Mouse (Mus musculus) MEL (cell line): ENCODE measurements around the gene Lonp2. TPM values are rescaled to one million over a fixed set of nuclear protein-coding genes. Genes with fewer than 3 reads are reported as not detected.

Experiments
- DNase-seq: peaks from one replicate; pipeline ENCODE4 v3.0.0; 2011; ENCODE audit warnings: low read depth, low spot score
- H3K27ac ChIP-seq: 2 replicates; pipeline ENCODE4 v1.5.1; 2012; ENCODE audit warnings: low read depth, mild to moderate bottlenecking, control low read depth, low read length, moderate library complexity; ENCODE audit not compliant: control insufficient read depth
- H3K27me3 ChIP-seq, 2 experiments: fragments of 150-350 bp in 1 of 2; sonication (generic) in 1 of 2; 2 replicates each; pipeline ENCODE4 v1.6.1; 2012; ENCODE audit warnings: low read length in 2 of 2, mild to moderate bottlenecking in 2 of 2, improper control_type of control experiment in 1 of 2, moderate library complexity in 1 of 2; ENCODE audit not compliant: insufficient read depth in 2 of 2, control insufficient read depth in 1 of 2
- H3K36me3 ChIP-seq, 2 experiments: 2 replicates each; pipeline ENCODE4 v1.6.1; 2012 to 2014; ENCODE audit warnings: low read length in 2 of 2, improper control_type of control experiment in 1 of 2, inconsistent platforms in 1 of 2, mild to moderate bottlenecking in 1 of 2; ENCODE audit not compliant: insufficient read depth in 2 of 2, control insufficient read depth in 1 of 2
- H3K4me1 ChIP-seq, 2 experiments: fragments of 150-350 bp in 1 of 2; sonication (generic) in 1 of 2; 2 replicates each; pipeline ENCODE4 v1.6.1; 2012; ENCODE audit warnings: low read length in 2 of 2, improper control_type of control experiment in 1 of 2, mild to moderate bottlenecking in 1 of 2; ENCODE audit not compliant: insufficient read depth in 2 of 2, control insufficient read depth in 1 of 2
- H3K4me3 ChIP-seq, 2 experiments: fragments of 150-350 bp in 1 of 2; sonication (generic) in 1 of 2; 2 replicates each; pipeline ENCODE4 v1.5.1; 2012; ENCODE audit warnings: low read depth in 2 of 2, low read length in 2 of 2, mild to moderate bottlenecking in 2 of 2, moderate library complexity in 2 of 2, control low read depth in 1 of 2, improper control_type of control experiment in 1 of 2; ENCODE audit not compliant: control insufficient read depth in 1 of 2, insufficient read depth in 1 of 2
- H3K79me2 ChIP-seq: 2 replicates; pipeline ENCODE4 v1.6.1; 2012; ENCODE audit warnings: mild to moderate bottlenecking, low read length, moderate library complexity; ENCODE audit not compliant: control insufficient read depth, poor library complexity, insufficient read depth
- H3K9ac ChIP-seq: 2 replicates; pipeline ENCODE4 v1.6.1; 2012; ENCODE audit warnings: low read depth, mild to moderate bottlenecking, control low read depth, low read length, moderate library complexity; ENCODE audit not compliant: control insufficient read depth, poor library complexity, severe bottlenecking
- H3K9me3 ChIP-seq: fragments of 150-350 bp; sonication (generic); replicated peaks from 2 replicates; pipeline ENCODE4 v1.6.1; 2012; ENCODE audit warnings: mild to moderate bottlenecking, low read length, improper control_type of control experiment, moderate library complexity; ENCODE audit not compliant: insufficient read depth
- BHLHE40 ChIP-seq: IDR thresholded peaks from 2 replicates; pipeline ENCODE4 v1.6.1; 2012; ENCODE audit warnings: low read depth, mild to moderate bottlenecking, inconsistent platforms, low read length, improper control_type of control experiment, borderline replicate concordance
- CHD1 ChIP-seq: IDR thresholded peaks from 2 replicates; pipeline ENCODE4 v1.6.1; 2012; ENCODE audit warnings: low read depth, mild to moderate bottlenecking, inconsistent platforms, low read length, improper control_type of control experiment
- E2F4 ChIP-seq: IDR thresholded peaks from 2 replicates; pipeline ENCODE4 v1.6.1; 2011; ENCODE audit warnings: low read depth, low read length, improper control_type of control experiment, borderline replicate concordance
- EP300 ChIP-seq, 2 experiments: IDR thresholded peaks; 2 replicates each; pipeline ENCODE4 v1.6.1; 2011; ENCODE audit warnings: improper control_type of control experiment in 2 of 2, low read length in 2 of 2, low read depth in 1 of 2, mild to moderate bottlenecking in 1 of 2
- GABPA ChIP-seq: IDR thresholded peaks from 2 replicates; pipeline ENCODE4 v1.6.1; 2012; ENCODE audit warnings: low read depth, mild to moderate bottlenecking, inconsistent platforms, low read length, improper control_type of control experiment, moderate library complexity
- JUND ChIP-seq: IDR thresholded peaks from 2 replicates; pipeline ENCODE4 v1.6.1; 2011; ENCODE audit warnings: low read depth, mild to moderate bottlenecking, improper control_type of control experiment, low read length
- MAZ ChIP-seq: IDR thresholded peaks from 2 replicates; pipeline ENCODE4 v1.6.1; 2012; ENCODE audit warnings: low read depth, mild to moderate bottlenecking, inconsistent platforms, low read length, improper control_type of control experiment
- MYB ChIP-seq: IDR thresholded peaks from 2 replicates; pipeline ENCODE4 v1.6.1; 2011; ENCODE audit warnings: mild to moderate bottlenecking, low read depth, low read length, improper control_type of control experiment
- MYC ChIP-seq: IDR thresholded peaks from 2 replicates; pipeline ENCODE4 v1.6.1; 2011; ENCODE audit warnings: low read depth, mild to moderate bottlenecking, low read length, improper control_type of control experiment, moderate library complexity
- NRF1 ChIP-seq: IDR thresholded peaks from 2 replicates; pipeline ENCODE4 v1.6.1; 2014; ENCODE audit warnings: low read depth, mild to moderate bottlenecking, inconsistent platforms, low read length, improper control_type of control experiment, moderate library complexity; ENCODE audit not compliant: poor library complexity, insufficient read depth, severe bottlenecking
- POLR2A ChIP-seq, 2 experiments: IDR thresholded peaks; 2 replicates each; pipeline ENCODE4 v1.6.1; 2011 to 2012; ENCODE audit warnings: low read length in 2 of 2, mild to moderate bottlenecking in 2 of 2, control low read depth in 1 of 2, improper control_type of control experiment in 1 of 2, low read depth in 1 of 2, moderate library complexity in 1 of 2; ENCODE audit not compliant: control insufficient read depth in 1 of 2, insufficient read depth in 1 of 2, poor library complexity in 1 of 2
- POLR2AphosphoS5 ChIP-seq: IDR thresholded peaks from 2 replicates; pipeline ENCODE4 v1.6.1; 2012; ENCODE audit warnings: low read depth, borderline replicate concordance, mild to moderate bottlenecking, inconsistent platforms, low read length, moderate library complexity, mixed read lengths
- RCOR1 ChIP-seq: IDR thresholded peaks from 2 replicates; pipeline ENCODE4 v1.6.1; 2012; ENCODE audit warnings: low read depth, mild to moderate bottlenecking, inconsistent platforms, low read length, improper control_type of control experiment
- SIN3A ChIP-seq: IDR thresholded peaks from 2 replicates; pipeline ENCODE4 v1.6.1; 2012; ENCODE audit warnings: low read length, improper control_type of control experiment, inconsistent platforms
- SMC3 ChIP-seq: IDR thresholded peaks from 2 replicates; pipeline ENCODE4 v1.6.1; 2011; ENCODE audit warnings: low read depth, low read length, improper control_type of control experiment
- TAL1 ChIP-seq: IDR thresholded peaks from 2 replicates; pipeline ENCODE4 v1.6.1; 2012; ENCODE audit warnings: mild to moderate bottlenecking, inconsistent platforms, low read length, moderate library complexity, mixed read lengths
- TBP ChIP-seq: IDR thresholded peaks from 2 replicates; pipeline ENCODE4 v1.8.0; 2011; ENCODE audit warnings: low read depth, low read length, improper control_type of control experiment
- TCF12 ChIP-seq: IDR thresholded peaks from 2 replicates; pipeline ENCODE4 v1.6.1; 2014; ENCODE audit warnings: low read depth, mild to moderate bottlenecking, inconsistent platforms, low read length, improper control_type of control experiment, moderate library complexity
- ZKSCAN1 ChIP-seq: IDR thresholded peaks from 2 replicates; pipeline ENCODE4 v1.6.1; 2012; ENCODE audit warnings: low read depth, mild to moderate bottlenecking, inconsistent platforms, low read length, improper control_type of control experiment, moderate library complexity
- ZMIZ1 ChIP-seq: IDR thresholded peaks from 2 replicates; pipeline ENCODE4 v1.6.1; 2012; ENCODE audit warnings: low read depth, mild to moderate bottlenecking, inconsistent platforms, low read length, improper control_type of control experiment, moderate library complexity
- polyA plus RNA-seq, 2 experiments: library from polyadenylated mRNA; stranded (reverse) in 1 of 2; unstranded in 1 of 2; fragments of >175 nt in 1 of 2; fragments of >200 nt in 1 of 2; gene quantifications; 2 replicates each; pipeline versions ENCODE4 v1.2.1 to v1.2.4; 2012; ENCODE audit warnings: low replicate concordance in 2 of 2, low read depth in 1 of 2; ENCODE audit not compliant: insufficient read length in 2 of 2, insufficient read depth in 1 of 2, missing spikeins in 1 of 2
- total RNA-seq: library from RNA; depleted of rRNA; stranded (reverse); fragments of 300-350 nt; gene quantifications from 2 replicates; pipeline ENCODE4 v1.2.3, GENCODE M21; 2012

Lonp2 gene
- total and polyA plus RNA-seq, 3 experiments = 26.6 to 31.2 TPM; not detected in 1

GRCm38 (mm10) chr8:86603174-86603573 lies 20.7 kb upstream of the Lonp2 start (continued):
- TF ChIP-seq BHLHE40 = no peak

- TF ChIP-seq RCOR1 (no peak), TCF12 (no peak), E2F4 (no peak), ZMIZ1 (no peak), ZKSCAN1 (no peak), MAZ (no peak), GABPA (no peak), POLR2AphosphoS5 (no peak), JUND (no peak), MYB (no peak), CHD1 (no peak), NRF1 (no peak), POLR2A (IDR thresholded peaks at IDR 0.05; ENCODE audit: control insufficient read depth in 1 of 2, insufficient read depth in 1 of 2, low read depth in 1 of 2, low read length in 2 of 2, poor library complexity in 1 of 2) (no peak), SIN3A (no peak), BHLHE40 (no peak), EP300 (IDR thresholded peaks at IDR 0.05; ENCODE audit: low read depth in 1 of 2, low read length in 2 of 2) (no peak)
- no peaks in the 10 kb centered on the region for H3K9me3 ChIP-seq
Measured at GRCm38 (mm10) chr8:86604676-86605075, 19.2 kb upstream of the Lonp2 start.

GRCm38 (mm10) chr8:86613798-86614197 lies 10.0 kb upstream of the Lonp2 start:
- DNase-seq = no peak
- no peaks in the 10 kb centered on the region for H3K79me2 ChIP-seq
- peaks cover 0 to 19% of the 10 kb centered on the region in 2 experiments; a peak in 3 of 4 replicates for H3K4me1 ChIP-seq
- H3K9me3 ChIP-seq = no peaks in the 10 kb centered on the region
- TF ChIP-seq SMC3 = no peak
- no peak for TF ChIP-seq GABPA
- TF ChIP-seq EP300 (IDR thresholded peaks at IDR 0.05; ENCODE audit: low read depth in 1 of 2, low read length in 2 of 2) = no peak
- TF ChIP-seq JUND = no peak
- TF ChIP-seq TAL1 = no peak
- TF ChIP-seq MYB = no peak
- no peak for TF ChIP-seq MYC
- no peak for TF ChIP-seq TBP
- TF ChIP-seq ZMIZ1 = no peak
- H3K27me3 ChIP-seq = no peaks in the 10 kb centered on the region
- H3K9ac ChIP-seq = no peak overlapping the region
- H3K27ac ChIP-seq = no peak overlapping the region
- H3K36me3 ChIP-seq = peaks cover 0 to 16% of the 10 kb centered on the region in 2 experiments; a peak in 2 of 4 replicates
- H3K4me3 ChIP-seq = no peak overlapping the region

More at GRCm38 (mm10) chr8:86604676-86605075, 19.2 kb upstream of the Lonp2 start:
- peaks cover 0 to under 1% of the 10 kb centered on the region in 2 experiments; a peak in 3 of 4 replicates for H3K27me3 ChIP-seq
- no peak overlapping the region for H3K9ac ChIP-seq
- no peak overlapping the region for H3K4me3 ChIP-seq
- H3K27ac ChIP-seq = no peak overlapping the region
- H3K36me3 ChIP-seq = no peaks in the 10 kb centered on the region
- no peaks in the 10 kb centered on the region for H3K79me2 ChIP-seq
- no peak for DNase-seq
- H3K4me1 ChIP-seq = no peaks in the 10 kb centered on the region
